Mouse (Mus musculus) splenic B cell, adult 2 months (primary cell): ENCODE data around the gene Serpina1b.
"Not testable (repeated sequence)": the region's sequence is repeated elsewhere in the genome, so short reads cannot be mapped to it uniquely, and the experiment has no call there.

Experiments
- DNase-seq: peaks from one replicate; pipeline ENCODE4 v3.0.0-alpha.2; 2011; ENCODE audit warnings: low read depth, low spot score
- H3K27me3 ChIP-seq: 2 replicates; pipeline ENCODE4 v1.6.1; 2012; ENCODE audit warnings: mild to moderate bottlenecking, low read length, moderate library complexity, mixed read lengths; ENCODE audit not compliant: control insufficient read depth, poor library complexity, insufficient read depth, severe bottlenecking
- H3K36me3 ChIP-seq: 2 replicates; pipeline ENCODE4 v1.6.1; 2012; ENCODE audit warnings: mild to moderate bottlenecking, low read length, moderate library complexity, mixed read lengths; ENCODE audit not compliant: control insufficient read depth, poor library complexity, insufficient read depth, severe bottlenecking

The Serpina1b gene

GRCm38 (mm10) chr12:103830273-103830672 lies at the start of gene Serpina1b:
Gene Serpina1b (minus strand): TSS chr12:103830373.
- H3K36me3 ChIP-seq, DNase-seq, H3K27me3 ChIP-seq: not testable (repeated sequence)

- not testable (repeated sequence) for DNase-seq, H3K36me3 ChIP-seq, H3K27me3 ChIP-seq
These were observed 36.7 kb upstream of the Serpina1b start for GRCm38 (mm10) chr12:103866873-103867272.

- H3K36me3 ChIP-seq, DNase-seq, H3K27me3 ChIP-seq: not testable (repeated sequence)
These were observed 33.2 kb upstream of the Serpina1b start, which contains the start of gene Serpina1a for GRCm38 (mm10) chr12:103863101-103863974. Gene Serpina1a (minus strand): TSS chr12:103863562.

GRCm38 (mm10) chr12:103860976-103861375 lies 30.8 kb upstream of the Serpina1b start:
- DNase-seq: no peak
- H3K36me3 ChIP-seq: no peaks in the 10 kb centered on the region
- no peaks in the 10 kb centered on the region for H3K27me3 ChIP-seq

- not testable (repeated sequence) for H3K36me3 ChIP-seq, DNase-seq, H3K27me3 ChIP-seq
These were observed 30.4 kb upstream of the Serpina1b start for GRCm38 (mm10) chr12:103860571-103860970.

GRCm38 (mm10) chr12:103859584-103859983 lies 29.4 kb upstream of the Serpina1b start:
- H3K27me3 ChIP-seq, DNase-seq, H3K36me3 ChIP-seq: not testable (repeated sequence)

GRCm38 (mm10) chr12:103853032-103853431 lies 22.9 kb upstream of the Serpina1b start:
- H3K27me3 ChIP-seq, DNase-seq, H3K36me3 ChIP-seq: not testable (repeated sequence)

GRCm38 (mm10) chr12:103827661-103828372 lies 2.4 kb downstream of the Serpina1b start:
- not testable (repeated sequence) for DNase-seq, H3K36me3 ChIP-seq, H3K27me3 ChIP-seq

GRCm38 (mm10) chr12:103823826-103824225 lies 6.3 kb downstream of the Serpina1b start:
- not testable (repeated sequence) for DNase-seq, H3K27me3 ChIP-seq, H3K36me3 ChIP-seq

- not testable (repeated sequence) for DNase-seq, H3K27me3 ChIP-seq, H3K36me3 ChIP-seq
These were observed 56.8 kb downstream of the Serpina1b start, which contains the start of gene Serpina1d for GRCm38 (mm10) chr12:103773246-103773851. Gene Serpina1d (minus strand): TSS chr12:103773592.

GRCm38 (mm10) chr12:103770597-103770996 lies 59.6 kb downstream of the Serpina1b start:
- not testable (repeated sequence) for H3K27me3 ChIP-seq, DNase-seq, H3K36me3 ChIP-seq

GRCm38 (mm10) chr12:103763083-103763482 lies 67.1 kb downstream of the Serpina1b start:
- DNase-seq: not testable (repeated sequence)

GRCm38 (mm10) chr12:103760316-103760715 lies 69.9 kb downstream of the Serpina1b start:
- not testable (repeated sequence) for H3K27me3 ChIP-seq, H3K36me3 ChIP-seq, DNase-seq

More at GRCm38 (mm10) chr12:103763083-103763482, 67.1 kb downstream of the Serpina1b start:
- H3K36me3 ChIP-seq, H3K27me3 ChIP-seq: not testable (repeated sequence)

GRCm38 (mm10) chr12:103745957-103746356 lies 84.2 kb downstream of the Serpina1b start:
- not testable (repeated sequence) for H3K36me3 ChIP-seq, H3K27me3 ChIP-seq, DNase-seq
